Mouse (Mus musculus) embryo, embryonic 10 days (tissue): Measurements from ENCODE around the gene Slc22a23.
A peak's percentile ranks its signal among the peaks of the same experiment; 100 is the strongest.

Experiments
- DNase-seq: peaks from one replicate; pipeline ENCODE4 v3.0.0-alpha.2; 2015; ENCODE audit warnings: low spot score

Gene Slc22a23

GRCm38 (mm10) chr13:34266942-34267660 lies 77.9 kb downstream of the Slc22a23 start:
- DNase-seq: no peak

GRCm38 (mm10) chr13:34266067-34266466 lies 78.9 kb downstream of the Slc22a23 start:
- no peak for DNase-seq

- no peak for DNase-seq
Measured at GRCm38 (mm10) chr13:34265576-34265975, 79.4 kb downstream of the Slc22a23 start.

- DNase-seq: no peak
Measured at GRCm38 (mm10) chr13:34265022-34265565, 79.9 kb downstream of the Slc22a23 start.

GRCm38 (mm10) chr13:34264508-34264907 lies 80.5 kb downstream of the Slc22a23 start:
- no peak for DNase-seq

- DNase-seq: no peak
Measured at GRCm38 (mm10) chr13:34258765-34259164, 86.2 kb downstream of the Slc22a23 start.

GRCm38 (mm10) chr13:34257177-34257576 lies 87.8 kb downstream of the Slc22a23 start:
- no peak for DNase-seq

- no peak for DNase-seq
Measured at GRCm38 (mm10) chr13:34256676-34257075, 88.3 kb downstream of the Slc22a23 start.

- DNase-seq: no peak
Measured at GRCm38 (mm10) chr13:34255297-34255696, 89.7 kb downstream of the Slc22a23 start.

GRCm38 (mm10) chr13:34254691-34255090 lies 90.3 kb downstream of the Slc22a23 start:
- DNase-seq: peak; percentile 32

- no peak for DNase-seq
Measured at GRCm38 (mm10) chr13:34253736-34254135, 91.2 kb downstream of the Slc22a23 start.

GRCm38 (mm10) chr13:34248941-34249920 lies 95.8 kb downstream of the Slc22a23 start:
- DNase-seq: peak; percentile 71

GRCm38 (mm10) chr13:34248107-34248506 lies 96.9 kb downstream of the Slc22a23 start:
- DNase-seq: peak; percentile 35

GRCm38 (mm10) chr13:34246821-34247220 lies 98.2 kb downstream of the Slc22a23 start:
- DNase-seq: no peak

- DNase-seq: no peak
Measured at GRCm38 (mm10) chr13:34245216-34245615, 99.8 kb downstream of the Slc22a23 start.

- no peak for DNase-seq
Measured at GRCm38 (mm10) chr13:34244186-34244585, 100.8 kb downstream of the Slc22a23 start.

GRCm38 (mm10) chr13:34242211-34242610 lies 102.8 kb downstream of the Slc22a23 start:
- DNase-seq: peak; percentile 61

GRCm38 (mm10) chr13:34240087-34240428 lies 104.9 kb downstream of the Slc22a23 start:
- DNase-seq: peak; percentile 33

- peak; percentile 68 for DNase-seq
Measured at GRCm38 (mm10) chr13:34239371-34240086, 105.5 kb downstream of the Slc22a23 start.

GRCm38 (mm10) chr13:34238646-34239290 lies 106.2 kb downstream of the Slc22a23 start:
- peak; percentile 72 for DNase-seq

- DNase-seq: no peak
Measured at GRCm38 (mm10) chr13:34235056-34235455, 109.9 kb downstream of the Slc22a23 start.
